Mouse (Mus musculus) stomach, postnatal 0 days (tissue): ENCODE measurements at regions not wholly inside any gene's neighbourhood (a gene's known extent, or its start where the extent isn't known, plus 50 kb on each side); places are given as distances from the start of the nearest gene placed in this dataset.
A peak's percentile ranks its signal among the peaks of the same experiment; 100 is the strongest.

Source experiments
- ATAC-seq: fragments of 200-750 bp; cut with Nextera tagmentation; 2 replicates; pipeline ENCODE4 v1.8.0; 2017; ENCODE audit not compliant: low FRiP score, low TSS enrichment
- DNase-seq: peaks from one replicate; pipeline ENCODE4 v3.0.0-alpha.2; 2016; ENCODE audit warnings: low spot score
- H3K27ac ChIP-seq: fragments of 300-500 bp; sonication (generic); replicated peaks from 2 replicates; pipeline ENCODE4 v1.5.1; 2014; ENCODE audit warnings: mild to moderate bottlenecking, control low read depth
- H3K27me3 ChIP-seq: fragments of 300-500 bp; sonication (generic); 2 replicates; pipeline ENCODE4 v1.6.1; 2014; ENCODE audit warnings: low read length; ENCODE audit not compliant: control insufficient read depth, insufficient read depth
- H3K36me3 ChIP-seq: fragments of 300-500 bp; sonication (generic); 2 replicates; pipeline ENCODE4 v1.6.1; 2014; ENCODE audit warnings: low read length, mixed read lengths; ENCODE audit not compliant: control insufficient read depth, insufficient read depth
- H3K4me1 ChIP-seq: fragments of 300-500 bp; sonication (generic); replicated peaks from 2 replicates; pipeline ENCODE4 v1.6.1; 2014; ENCODE audit warnings: antibody characterized with exemption; ENCODE audit not compliant: control insufficient read depth, insufficient read depth
- H3K4me2 ChIP-seq: fragments of 300-500 bp; sonication (generic); replicated peaks from 2 replicates; pipeline ENCODE4 v1.6.1; 2014; ENCODE audit warnings: low read depth, mild to moderate bottlenecking, control low read depth, moderate library complexity
- H3K4me3 ChIP-seq: fragments of 300-500 bp; sonication (generic); 2 replicates; pipeline ENCODE4 v1.5.1; 2014; ENCODE audit warnings: low read depth, low read length, control low read depth
- H3K9ac ChIP-seq: fragments of 300-500 bp; sonication (generic); 2 replicates; pipeline ENCODE4 v1.6.1; 2014; ENCODE audit warnings: mild to moderate bottlenecking, low read length, control low read depth, mixed read lengths
- H3K9me3 ChIP-seq: fragments of 300-500 bp; sonication (generic); 2 replicates; pipeline ENCODE4 v1.6.1; 2016; ENCODE audit warnings: low read length; ENCODE audit not compliant: control insufficient read depth
- CTCF ChIP-seq: IDR thresholded peaks from 2 replicates; pipeline ENCODE4 v1.5.1; 2016; ENCODE audit warnings: antibody characterized with exemption, low read depth, mild to moderate bottlenecking, moderate library complexity
- EP300 ChIP-seq: optimal IDR thresholded peaks from 2 replicates; pipeline ENCODE3; 2016; ENCODE audit warnings: antibody characterized with exemption
- WGBS: fragments of 180-500 bp; shearing (Covaris S2); extraction: QIAGEN DNeasy Blood & Tissue Kit; methylation state at CpG from one replicate; pipeline ENCODE4 v1.1.7; 2014; 5-methylcytosine and 5-hydroxymethylcytosine counted together

DNA sequence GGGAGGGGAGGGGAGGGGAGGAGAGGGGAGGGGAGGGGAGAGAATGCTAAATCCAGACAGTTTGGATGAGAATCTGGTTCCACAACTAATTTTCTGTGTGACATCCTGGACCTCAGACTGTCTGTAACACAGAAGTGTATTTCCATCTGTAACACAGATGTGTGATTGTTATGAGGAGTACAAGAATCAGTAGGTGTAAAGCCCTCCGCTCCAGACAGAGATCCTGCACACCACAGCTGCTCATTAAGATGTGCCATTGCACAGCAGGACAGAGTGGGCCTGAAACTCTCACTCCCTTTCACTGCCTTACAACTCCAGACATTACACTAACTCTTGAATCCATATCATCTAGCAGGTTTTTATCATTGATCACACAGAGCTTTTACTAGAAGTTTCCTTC, 182.8 kb upstream of the Ttc14 start:
- Histone ChIP-seq H3K4me2 (no peak overlapping the region), H3K9ac (no peak overlapping the region), H3K9me3 (no peaks in the 10 kb centered on the region), H3K27me3 (no peaks in the 10 kb centered on the region), H3K4me1 (no peaks in the 10 kb centered on the region), H3K4me3 (no peak overlapping the region), H3K36me3 (no peaks in the 10 kb centered on the region), H3K27ac (no peak overlapping the region)
- DNase-seq (no peak), ATAC-seq (no peak)
- TF ChIP-seq CTCF (no peak), EP300 (no peak)
- WGBS = 100% methylated on average over 1 of the region's 1 CpGs

DNA sequence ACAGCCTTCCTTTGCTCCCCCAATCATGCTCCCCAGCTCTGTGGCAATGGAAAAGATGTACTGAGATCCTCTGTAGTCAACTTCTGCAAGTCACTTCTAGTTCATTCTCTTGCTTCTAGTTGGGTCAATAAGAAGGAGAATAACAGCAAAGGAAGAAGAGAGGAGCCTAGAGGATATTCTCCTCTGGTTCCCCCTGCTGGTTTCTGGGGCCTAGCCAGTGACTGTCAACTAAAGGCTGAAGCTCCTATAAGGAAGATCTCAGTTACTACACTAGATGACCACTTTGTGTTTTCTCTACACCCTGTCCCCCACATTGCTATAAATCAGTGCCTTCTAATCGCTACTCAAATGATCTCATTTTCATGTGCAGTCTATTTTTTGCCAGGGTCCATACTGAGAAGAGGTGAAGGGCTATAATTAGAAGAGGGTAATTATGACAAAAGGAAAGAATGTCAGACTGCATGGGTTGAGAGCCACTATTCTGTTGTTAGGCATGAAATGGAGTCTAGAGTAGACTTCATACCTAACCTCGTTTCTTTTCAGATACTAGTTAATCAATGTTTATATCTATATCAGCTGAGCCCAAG, 166.6 kb upstream of the Ttc14 start:
- no peak overlapping the region for H3K27ac ChIP-seq
- H3K9ac ChIP-seq = no peak overlapping the region
- H3K27me3 ChIP-seq = no peaks in the 10 kb centered on the region
- no peak for ATAC-seq
- no peak for DNase-seq
- no peaks in the 10 kb centered on the region for H3K4me1 ChIP-seq
- no peak overlapping the region for H3K4me3 ChIP-seq
- TF ChIP-seq EP300 = no peak
- peak; percentile 21; the same call in 1 of the 2 replicates for TF ChIP-seq CTCF
- no peaks in the 10 kb centered on the region for H3K36me3 ChIP-seq
- no peaks in the 10 kb centered on the region for H3K9me3 ChIP-seq
- no peak overlapping the region for H3K4me2 ChIP-seq
- WGBS = 66% methylated on average over 2 of the region's 2 CpGs

DNA sequence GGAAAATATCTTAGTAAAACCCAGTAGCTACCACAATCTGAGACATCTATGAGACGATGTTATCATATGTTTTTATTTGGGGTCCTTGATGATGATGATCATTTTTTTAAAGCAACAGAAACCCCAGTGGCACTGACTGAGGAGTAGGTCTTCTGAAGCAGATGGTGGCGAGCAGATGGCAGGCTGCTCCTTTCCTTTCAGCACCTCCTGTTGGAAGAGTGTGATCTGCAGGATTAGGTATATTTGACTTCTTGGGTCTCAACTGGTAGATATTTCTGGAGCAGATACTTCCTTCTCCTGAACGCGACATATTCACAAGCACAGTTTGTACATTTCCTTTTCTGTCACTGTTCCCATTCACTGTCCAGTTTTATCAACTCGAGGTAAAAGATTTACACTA, 141.0 kb upstream of the Ttc14 start:
- 74% methylated on average over 5 of the region's 5 CpGs for WGBS
- ATAC-seq = no peak
- no peaks in the 10 kb centered on the region for H3K27me3 ChIP-seq

More for the DNA sequence above, 141.0 kb upstream of the Ttc14 start:
- Histone ChIP-seq H3K4me1 (no peaks in the 10 kb centered on the region), H3K4me2 (no peak overlapping the region), H3K36me3 (no peaks in the 10 kb centered on the region), H3K9me3 (no peaks in the 10 kb centered on the region), H3K27ac (no peak overlapping the region), H3K4me3 (no peak overlapping the region), H3K9ac (no peak overlapping the region)
- no peak for TF ChIP-seq EP300
- no peak for DNase-seq
